Mouse (Mus musculus) spleen, adult 2 months (tissue): ENCODE measurements around the gene Siva1. TPM values are rescaled to one million over a fixed set of nuclear protein-coding genes. Genes with fewer than 3 reads are reported as not detected.

Experiments used
- DNase-seq, 2 experiments: peaks; one replicate each; pipeline versions ENCODE4 v3.0.0 to v3.0.0-alpha.2; 2012 to 2021; ENCODE audit warnings: low spot score in 2 of 2, low read depth in 1 of 2
- H3K27ac ChIP-seq: fragments of 200-500 bp; 2 replicates; pipeline ENCODE4 v1.5.1; 2012; ENCODE audit warnings: low read length, inconsistent platforms; ENCODE audit not compliant: insufficient read depth
- H3K27me3 ChIP-seq: fragments of 200-500 bp; 2 replicates; pipeline ENCODE4 v1.6.1; 2012; ENCODE audit warnings: mild to moderate bottlenecking, moderate library complexity, low read length, inconsistent platforms; ENCODE audit not compliant: control insufficient read depth, insufficient read depth
- H3K36me3 ChIP-seq: fragments of 200-500 bp; 2 replicates; pipeline ENCODE4 v1.6.1; 2012; ENCODE audit warnings: mild to moderate bottlenecking, low read length, inconsistent platforms; ENCODE audit not compliant: control insufficient read depth, insufficient read depth
- H3K4me1 ChIP-seq: fragments of 200-500 bp; 2 replicates; pipeline ENCODE4 v1.6.1; 2011; ENCODE audit warnings: inconsistent platforms; ENCODE audit not compliant: control insufficient read depth, insufficient read depth, insufficient read length
- H3K4me3 ChIP-seq: fragments of 200-500 bp; 2 replicates; pipeline ENCODE4 v1.5.1; 2011; ENCODE audit warnings: mild to moderate bottlenecking, inconsistent platforms; ENCODE audit not compliant: insufficient read depth, insufficient read length; ENCODE audit errors: extremely low read depth
- CTCF ChIP-seq: fragments of 200-500 bp; IDR thresholded peaks from 2 replicates; pipeline ENCODE4 v1.5.1; 2011; ENCODE audit warnings: mild to moderate bottlenecking, inconsistent platforms; ENCODE audit not compliant: insufficient read depth, insufficient read length, insufficient replicate concordance; ENCODE audit errors: extremely low read depth
- POLR2A ChIP-seq: fragments of 200-500 bp; IDR thresholded peaks from 2 replicates; pipeline ENCODE4 v1.6.1; 2011; ENCODE audit warnings: low read depth, low read length, inconsistent platforms
- WGBS: fragments of 180-500 bp; shearing (Covaris S2); methylation state at CpG from one replicate; pipeline ENCODE4 v1.1.7; 2018; 5-methylcytosine and 5-hydroxymethylcytosine counted together
- polyA plus RNA-seq: library from polyadenylated mRNA; depleted of rRNA; stranded (reverse); fragments of >200 nt; gene quantifications from 2 replicates; pipeline ENCODE4 v1.2.3, GENCODE M21; 2012; rRNA removed

The Siva1 gene
- 31.6 and 42.5 TPM in 2 replicates for polyA plus RNA-seq

GRCm38 (mm10) chr12:112644180-112644854 lies at the start of gene Siva1:
Gene Siva1, plus strand, starts transcription at chr12:112644679.
- no peaks in the 10 kb centered on the region for H3K36me3 ChIP-seq
- peaks cover 4% of the 10 kb centered on the region; the same call in 1 of the 2 replicates for H3K4me1 ChIP-seq
- TF ChIP-seq CTCF, result no peak
- no peak for TF ChIP-seq POLR2A
- H3K27me3 ChIP-seq, result no peaks in the 10 kb centered on the region
- H3K27ac ChIP-seq, result peak within 1 kb of the TSS; percentile 68
- H3K4me3 ChIP-seq, result peak within 1 kb of the TSS; percentile 82
- WGBS, result 1% methylated on average over 46 of the region's 46 CpGs
- DNase-seq, result peak; percentile 97 to 99

DNA sequence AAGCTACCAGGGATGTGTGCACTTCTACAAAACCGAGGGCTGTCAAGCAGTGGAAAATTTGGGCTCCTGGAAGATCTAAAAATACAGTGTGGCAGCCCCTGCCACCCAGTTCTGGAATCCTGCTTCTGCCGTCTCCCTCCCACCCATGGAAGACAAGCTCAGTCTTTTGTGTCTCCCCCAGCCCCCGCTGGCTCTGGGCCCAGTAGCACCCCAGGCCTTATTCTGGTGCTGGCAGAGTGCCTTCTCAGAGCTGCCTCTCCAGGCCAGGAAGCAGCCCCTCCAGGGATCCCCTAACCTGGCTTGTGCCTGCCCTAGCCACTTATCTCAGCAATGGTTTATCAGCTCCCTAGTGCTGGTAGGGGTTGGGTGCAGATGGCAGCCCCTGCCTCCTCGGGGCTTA lies 49.5 kb upstream of the Siva1 start:
- no peaks in the 10 kb centered on the region for H3K27me3 ChIP-seq
- TF ChIP-seq POLR2A, result no peak
- TF ChIP-seq CTCF, result no peak
- peaks cover 1% of the 10 kb centered on the region for H3K36me3 ChIP-seq
- no peak for DNase-seq
- 59% methylated on average over 4 of the region's 4 CpGs for WGBS
- H3K4me3 ChIP-seq, result no peak overlapping the region
- peak overlapping the region; percentile 21 for H3K27ac ChIP-seq
- peaks cover 31% of the 10 kb centered on the region for H3K4me1 ChIP-seq

DNA sequence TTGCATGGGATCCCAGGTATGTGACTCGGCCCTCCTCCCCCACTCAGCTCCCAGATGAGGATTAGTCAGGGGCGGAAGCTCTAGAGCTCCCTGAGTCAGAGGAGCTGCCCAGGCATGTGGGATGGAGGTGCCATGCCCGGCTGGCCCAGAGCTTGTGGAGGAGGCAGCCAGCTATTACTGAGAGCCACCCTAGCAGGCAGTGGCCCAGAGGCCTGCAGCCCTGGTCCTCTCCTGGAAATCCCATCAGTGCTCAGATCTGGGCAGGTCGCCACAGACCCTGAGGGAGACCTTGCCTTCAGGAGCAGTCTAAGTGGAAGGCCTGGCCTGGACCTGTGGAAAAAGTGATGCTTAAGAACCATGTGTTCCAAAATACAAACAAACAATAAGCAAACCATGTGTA lies 48.9 kb upstream of the Siva1 start:
- H3K36me3 ChIP-seq, result peaks cover 3% of the 10 kb centered on the region
- H3K27ac ChIP-seq, result no peak overlapping the region
- 90% methylated on average over 4 of the region's 4 CpGs for WGBS
- TF ChIP-seq POLR2A (no peak), CTCF (no peak)
- H3K27me3 ChIP-seq, result no peaks in the 10 kb centered on the region
- H3K4me3 ChIP-seq, result no peak overlapping the region
- H3K4me1 ChIP-seq, result peaks cover 30% of the 10 kb centered on the region
- DNase-seq, result no peak

- no peak for TF ChIP-seq POLR2A
- TF ChIP-seq CTCF, result no peak
- Histone ChIP-seq H3K27ac (no peak overlapping the region), H3K36me3 (peaks cover 3% of the 10 kb centered on the region), H3K27me3 (no peaks in the 10 kb centered on the region), H3K4me1 (peaks cover 28% of the 10 kb centered on the region), H3K4me3 (no peak overlapping the region)
- 71% methylated on average over 9 of the region's 9 CpGs for whole genome bisulfite sequencing
- DNase-seq, result no peak
Measured at GRCm38 (mm10) chr12:112596454-112596853, 48.0 kb upstream of the Siva1 start.

GRCm38 (mm10) chr12:112596891-112597500 lies 47.5 kb upstream of the Siva1 start:
- Histone ChIP-seq H3K27ac (no peak overlapping the region), H3K4me1 (peaks cover 28% of the 10 kb centered on the region), H3K27me3 (no peaks in the 10 kb centered on the region), H3K4me3 (no peak overlapping the region), H3K36me3 (peaks cover 3% of the 10 kb centered on the region)
- WGBS, result 87% methylated on average over 14 of the region's 14 CpGs
- TF ChIP-seq POLR2A (no peak), CTCF (no peak)
- DNase-seq, result no peak

DNA sequence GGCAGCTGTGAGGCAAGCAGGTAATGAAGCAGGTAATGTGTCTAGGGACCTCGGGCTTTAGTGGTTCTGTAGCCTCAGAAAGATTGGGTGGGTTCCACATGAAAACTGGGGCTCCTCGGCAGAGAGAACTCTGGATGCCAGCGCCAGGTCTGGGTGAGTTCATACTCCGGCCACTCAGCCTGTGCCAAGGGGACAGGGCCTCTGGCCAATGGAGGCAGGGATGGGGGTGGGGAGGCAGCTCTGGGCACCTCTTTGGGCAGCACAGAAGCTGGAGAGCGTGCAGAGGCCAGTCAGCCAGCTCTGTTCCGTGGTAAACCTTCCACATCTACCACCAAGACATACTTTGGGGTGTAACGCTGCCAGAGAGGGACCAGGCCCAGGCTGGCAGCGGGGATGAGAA lies 46.9 kb upstream of the Siva1 start:
- WGBS, result 94% methylated on average over 8 of the region's 8 CpGs
- H3K27ac ChIP-seq, result no peak overlapping the region
- H3K4me1 ChIP-seq, result peaks cover 27% of the 10 kb centered on the region
- no peak for TF ChIP-seq POLR2A
- no peak for TF ChIP-seq CTCF
- H3K36me3 ChIP-seq, result peaks cover 7% of the 10 kb centered on the region
- no peak overlapping the region for H3K4me3 ChIP-seq
- no peaks in the 10 kb centered on the region for H3K27me3 ChIP-seq
- DNase-seq, result no peak

GRCm38 (mm10) chr12:112599198-112599597 lies 45.3 kb upstream of the Siva1 start:
- 45% methylated on average over 4 of the region's 4 CpGs for WGBS
- no peak overlapping the region for H3K27ac ChIP-seq
- H3K27me3 ChIP-seq, result no peaks in the 10 kb centered on the region
- H3K4me3 ChIP-seq, result no peak overlapping the region
- no peak for TF ChIP-seq CTCF
- no peak for TF ChIP-seq POLR2A
- no peak for DNase-seq
- peaks cover 11% of the 10 kb centered on the region for H3K4me1 ChIP-seq
- H3K36me3 ChIP-seq, result peaks cover 8% of the 10 kb centered on the region
